Mouse (Mus musculus): ENCODE results near the gene Scgb1a1. TPM values are rescaled to one million over a fixed set of nuclear protein-coding genes. Genes with fewer than 3 reads are reported as not detected.

The Scgb1a1 gene
- polyA plus RNA-seq, 1 experiment = not detected

DNA sequence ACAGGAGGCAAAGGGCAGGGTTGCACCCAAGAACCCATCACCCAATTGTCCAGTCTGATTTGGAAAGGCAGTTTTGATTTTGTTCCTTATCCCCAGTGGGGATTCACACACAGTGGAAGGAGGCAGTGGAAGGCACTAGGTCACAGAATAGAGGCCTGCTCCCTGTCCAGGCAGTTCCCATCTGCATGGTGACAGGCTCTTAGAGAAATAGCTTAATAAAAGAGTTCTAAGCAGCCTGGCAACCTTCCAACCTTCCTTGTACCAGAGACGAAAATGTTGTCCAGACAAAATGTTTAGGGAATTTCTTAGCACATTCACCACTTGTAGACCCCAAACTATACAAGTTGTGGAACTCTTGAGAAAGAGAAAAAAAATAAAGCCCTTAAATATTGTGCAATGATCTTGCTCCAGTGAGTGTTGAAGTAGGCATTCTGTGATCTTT is 39.8 kb downstream of the Scgb1a1 start:
- Histone ChIP-seq H3K27me3 (replicated peaks) (no peaks in the 10 kb centered on the region), H3K4me1 (peaks cover 44% of the 10 kb centered on the region), H3K9me3 (peaks cover 8% of the 10 kb centered on the region), H3K36me3 (replicated peaks; ENCODE audit: low read length) (peaks cover 11% of the 10 kb centered on the region), H3K4me3 (replicated peaks) (no peak overlapping the region)
- TF ChIP-seq GATA1 (IDR thresholded peaks at IDR 0.05; ENCODE audit: borderline replicate concordance, low read length) = no peak
- no peak for TF ChIP-seq FLI1 (IDR thresholded peaks at IDR 0.05; ENCODE audit: low read length)

- Histone ChIP-seq H3K27me3 (replicated peaks) (no peaks in the 10 kb centered on the region), H3K4me1 (peaks cover 38% of the 10 kb centered on the region), H3K4me3 (replicated peaks) (no peak overlapping the region), H3K36me3 (replicated peaks; ENCODE audit: low read length) (peaks cover 11% of the 10 kb centered on the region), H3K9me3 (peaks cover 8% of the 10 kb centered on the region)
- TF ChIP-seq GATA1 (IDR thresholded peaks at IDR 0.05; ENCODE audit: borderline replicate concordance, low read length) = no peak
- no peak for TF ChIP-seq FLI1 (IDR thresholded peaks at IDR 0.05; ENCODE audit: low read length)
Measured at GRCm38 (mm10) chr19:9047207-9047945, 40.4 kb downstream of the Scgb1a1 start.

DNA sequence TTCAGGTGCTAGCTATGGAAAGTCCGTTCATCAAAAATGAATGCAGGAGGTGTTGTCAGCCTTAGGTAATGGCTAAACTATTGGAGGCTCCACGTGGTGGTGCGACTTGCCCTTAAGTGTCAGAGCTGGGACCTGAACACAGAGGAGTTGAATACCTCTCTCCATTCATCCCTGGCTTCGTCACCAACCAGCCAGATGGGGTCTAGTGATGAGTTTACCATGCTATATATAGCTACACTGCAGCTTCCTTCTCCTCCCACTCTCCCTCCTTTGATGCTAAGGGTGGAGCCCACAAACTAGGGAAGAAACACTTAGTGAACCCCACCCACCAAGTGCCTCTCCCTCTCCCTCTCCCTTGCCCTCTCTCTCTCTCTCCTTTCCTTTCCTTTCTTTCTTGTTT is 43.5 kb downstream of the Scgb1a1 start:
- no peak overlapping the region for H3K4me3 ChIP-seq (replicated peaks)
- H3K27me3 ChIP-seq (replicated peaks) = no peaks in the 10 kb centered on the region
- peaks cover 33% of the 10 kb centered on the region for H3K4me1 ChIP-seq
- H3K9me3 ChIP-seq = peaks cover 5% of the 10 kb centered on the region
- no peak for TF ChIP-seq FLI1 (IDR thresholded peaks at IDR 0.05; ENCODE audit: low read length)
- TF ChIP-seq GATA1 (IDR thresholded peaks at IDR 0.05; ENCODE audit: borderline replicate concordance, low read length) = no peak
- peaks cover 5% of the 10 kb centered on the region for H3K36me3 ChIP-seq (replicated peaks; ENCODE audit: low read length)

DNA sequence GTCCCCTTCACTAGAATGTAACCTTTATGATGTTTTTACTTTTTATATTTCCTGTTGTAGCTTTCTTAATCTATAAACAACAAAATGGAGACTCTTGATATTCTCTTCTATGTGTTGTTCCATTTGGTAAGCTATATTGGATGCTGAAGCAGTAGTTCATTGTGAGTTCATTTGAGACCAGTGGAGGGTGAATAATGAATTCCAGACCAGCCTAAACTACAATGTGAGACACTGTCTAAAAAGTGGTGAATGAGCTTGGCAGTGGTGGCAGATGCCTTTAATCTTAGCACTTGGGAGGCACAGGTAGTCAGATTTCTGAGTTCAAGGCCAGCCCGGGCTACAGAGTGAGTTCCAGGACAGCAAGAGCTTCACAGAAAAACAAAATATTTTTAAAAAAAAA is 44.6 kb downstream of the Scgb1a1 start:
- Histone ChIP-seq H3K4me1 (peaks cover 36% of the 10 kb centered on the region), H3K27me3 (replicated peaks) (no peaks in the 10 kb centered on the region), H3K4me3 (replicated peaks) (no peak overlapping the region), H3K9me3 (no peaks in the 10 kb centered on the region), H3K36me3 (replicated peaks; ENCODE audit: low read length) (no peaks in the 10 kb centered on the region)
- TF ChIP-seq FLI1 (IDR thresholded peaks at IDR 0.05; ENCODE audit: low read length) = no peak
- TF ChIP-seq GATA1 (IDR thresholded peaks at IDR 0.05; ENCODE audit: borderline replicate concordance, low read length) = no peak

GRCm38 (mm10) chr19:9041074-9041473 is 46.7 kb downstream of the Scgb1a1 start:
- H3K4me3 ChIP-seq (replicated peaks) = no peak overlapping the region
- no peaks in the 10 kb centered on the region for H3K36me3 ChIP-seq (replicated peaks; ENCODE audit: low read length)
- H3K4me1 ChIP-seq = peaks cover 35% of the 10 kb centered on the region
- H3K9me3 ChIP-seq = no peaks in the 10 kb centered on the region
- peaks cover 3% of the 10 kb centered on the region for H3K27me3 ChIP-seq (replicated peaks)
- TF ChIP-seq GATA1 (IDR thresholded peaks at IDR 0.05; ENCODE audit: borderline replicate concordance, low read length) (no peak), FLI1 (IDR thresholded peaks at IDR 0.05; ENCODE audit: low read length) (no peak)

DNA sequence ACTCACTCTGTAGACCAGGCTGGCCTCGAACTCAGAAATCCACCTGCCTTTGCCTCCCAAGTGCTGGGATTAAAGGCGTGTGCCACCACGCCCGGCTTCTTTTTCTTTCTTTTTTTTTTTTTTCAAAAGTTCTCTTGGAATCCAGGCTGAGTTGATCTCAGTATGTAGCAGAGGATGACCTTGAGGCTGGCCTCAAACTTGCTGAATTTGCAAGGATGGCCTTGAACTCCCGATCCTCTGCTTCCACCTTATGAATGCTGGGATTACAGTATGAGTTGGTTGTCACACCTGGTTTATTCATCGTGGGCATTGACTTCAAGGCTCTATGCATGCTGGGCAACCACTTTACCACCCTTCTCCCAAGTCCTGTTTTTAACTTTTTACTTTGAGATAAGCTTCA is 47.1 kb downstream of the Scgb1a1 start:
- Histone ChIP-seq H3K9me3 (no peaks in the 10 kb centered on the region), H3K4me1 (peaks cover 33% of the 10 kb centered on the region), H3K4me3 (replicated peaks) (no peak overlapping the region), H3K36me3 (replicated peaks; ENCODE audit: low read length) (no peaks in the 10 kb centered on the region), H3K27me3 (replicated peaks) (peaks cover 3% of the 10 kb centered on the region)
- TF ChIP-seq FLI1 (IDR thresholded peaks at IDR 0.05; ENCODE audit: low read length) (no peak), GATA1 (IDR thresholded peaks at IDR 0.05; ENCODE audit: borderline replicate concordance, low read length) (no peak)

GRCm38 (mm10) chr19:9039928-9040327 is 47.8 kb downstream of the Scgb1a1 start:
- no peak overlapping the region for H3K4me3 ChIP-seq (replicated peaks)
- no peaks in the 10 kb centered on the region for H3K9me3 ChIP-seq
- no peaks in the 10 kb centered on the region for H3K36me3 ChIP-seq (replicated peaks; ENCODE audit: low read length)
- H3K27me3 ChIP-seq (replicated peaks) = peaks cover 3% of the 10 kb centered on the region
- TF ChIP-seq FLI1 (IDR thresholded peaks at IDR 0.05; ENCODE audit: low read length) (no peak), GATA1 (IDR thresholded peaks at IDR 0.05; ENCODE audit: borderline replicate concordance, low read length) (no peak)
- peaks cover 26% of the 10 kb centered on the region for H3K4me1 ChIP-seq

GRCm38 (mm10) chr19:9039266-9039665 is 48.5 kb downstream of the Scgb1a1 start:
- H3K4me1 ChIP-seq = peaks cover 26% of the 10 kb centered on the region
- no peaks in the 10 kb centered on the region for H3K9me3 ChIP-seq
- peaks cover 3% of the 10 kb centered on the region for H3K27me3 ChIP-seq (replicated peaks)
- no peaks in the 10 kb centered on the region for H3K36me3 ChIP-seq (replicated peaks; ENCODE audit: low read length)
- TF ChIP-seq FLI1 (IDR thresholded peaks at IDR 0.05; ENCODE audit: low read length) = no peak
- TF ChIP-seq GATA1 (IDR thresholded peaks at IDR 0.05; ENCODE audit: borderline replicate concordance, low read length) = no peak
- no peak overlapping the region for H3K4me3 ChIP-seq (replicated peaks)

DNA sequence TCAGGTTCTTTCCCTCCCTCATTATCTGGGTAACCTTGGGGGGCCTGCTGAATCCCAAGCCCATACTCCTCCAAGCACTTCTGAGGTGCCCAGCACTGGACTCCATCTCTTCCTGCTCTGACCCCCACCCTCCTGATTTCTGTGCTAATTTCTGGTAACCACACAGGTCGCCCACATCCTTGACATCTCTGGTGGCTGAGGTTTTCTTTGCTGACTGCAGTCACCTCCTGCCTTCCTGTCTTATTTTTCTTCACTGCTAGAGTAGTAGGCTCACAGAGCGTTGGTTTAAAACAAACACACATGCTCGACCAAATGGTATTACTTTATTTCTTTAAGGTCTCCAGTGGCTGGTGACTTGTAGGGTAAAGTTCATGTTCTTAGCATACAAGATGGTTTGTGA is 49.6 kb downstream of the Scgb1a1 start:
- no peak overlapping the region for H3K4me3 ChIP-seq (replicated peaks)
- peaks cover 6% of the 10 kb centered on the region for H3K27me3 ChIP-seq (replicated peaks)
- H3K36me3 ChIP-seq (replicated peaks; ENCODE audit: low read length) = no peaks in the 10 kb centered on the region
- TF ChIP-seq FLI1 (IDR thresholded peaks at IDR 0.05; ENCODE audit: low read length) (no peak), GATA1 (IDR thresholded peaks at IDR 0.05; ENCODE audit: borderline replicate concordance, low read length) (no peak)
- no peaks in the 10 kb centered on the region for H3K9me3 ChIP-seq
- H3K4me1 ChIP-seq = peaks cover 34% of the 10 kb centered on the region

GRCm38 (mm10) chr19:9035101-9035500 is 52.7 kb downstream of the Scgb1a1 start:
- TF ChIP-seq GATA1 (IDR thresholded peaks at IDR 0.05; ENCODE audit: borderline replicate concordance, low read length) (no peak), FLI1 (IDR thresholded peaks at IDR 0.05; ENCODE audit: low read length) (no peak)
- peaks cover 34% of the 10 kb centered on the region for H3K4me1 ChIP-seq
- H3K9me3 ChIP-seq = no peaks in the 10 kb centered on the region
- peaks cover 19% of the 10 kb centered on the region for H3K27me3 ChIP-seq (replicated peaks)
- H3K4me3 ChIP-seq (replicated peaks) = no peak overlapping the region
- H3K36me3 ChIP-seq (replicated peaks; ENCODE audit: low read length) = no peaks in the 10 kb centered on the region
